Mouse (Mus musculus): ENCODE results near the gene Mthfsl. TPM values are rescaled to one million over a fixed set of nuclear protein-coding genes. Genes with fewer than 3 reads are reported as not detected.
"Not testable (repeated sequence)": the region's sequence is repeated elsewhere in the genome, so short reads cannot be mapped to it uniquely, and the experiment has no call there.

The Mthfsl gene
- polyA plus RNA-seq, 1 experiment from 2014 or later: 29.6 TPM

DNA sequence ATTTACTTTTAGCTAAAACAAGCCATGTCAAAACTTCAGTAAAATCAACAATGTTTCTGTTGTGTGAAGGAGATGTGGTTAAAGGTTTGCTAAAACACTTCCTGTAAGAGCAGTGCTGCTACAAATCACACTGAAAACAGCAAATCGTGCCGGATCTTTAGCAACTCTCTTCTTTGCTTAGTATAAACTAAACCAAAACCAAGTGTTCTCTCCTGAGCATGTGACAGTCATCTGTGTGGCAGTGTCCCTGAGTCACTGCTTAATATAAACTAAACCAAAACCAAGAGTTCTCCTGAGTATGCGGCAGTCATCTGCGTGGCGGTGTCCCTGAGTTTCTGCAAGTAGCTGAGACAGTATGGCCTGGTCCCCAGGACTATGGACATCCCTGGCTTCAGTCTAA, 10.3 kb downstream of the Mthfsl start:
- H3K27me3 ChIP-seq (ENCODE audit: control insufficient read depth, insufficient read depth, low read length); H3K9me3 ChIP-seq (ENCODE audit: control insufficient read depth, low read length); H3K27ac ChIP-seq (replicated peaks; ENCODE audit: low read depth, low read length); DNase-seq (ENCODE audit: low spot score); H3K4me1 ChIP-seq (ENCODE audit: control insufficient read depth, insufficient read depth, low read length); ATAC-seq (ENCODE audit: insufficient number of reproducible peaks, low FRiP score, low TSS enrichment, low read depth); H3K4me3 ChIP-seq (ENCODE audit: low read depth, low read length); H3K36me3 ChIP-seq (ENCODE audit: control insufficient read depth, insufficient read depth, low read length); H3K9ac ChIP-seq (ENCODE audit: low read length); H3K4me2 ChIP-seq (ENCODE audit: low read depth, severe bottlenecking): not testable (repeated sequence)
- whole genome bisulfite sequencing: 92% methylated on average over 5 of the region's 5 CpGs

DNA sequence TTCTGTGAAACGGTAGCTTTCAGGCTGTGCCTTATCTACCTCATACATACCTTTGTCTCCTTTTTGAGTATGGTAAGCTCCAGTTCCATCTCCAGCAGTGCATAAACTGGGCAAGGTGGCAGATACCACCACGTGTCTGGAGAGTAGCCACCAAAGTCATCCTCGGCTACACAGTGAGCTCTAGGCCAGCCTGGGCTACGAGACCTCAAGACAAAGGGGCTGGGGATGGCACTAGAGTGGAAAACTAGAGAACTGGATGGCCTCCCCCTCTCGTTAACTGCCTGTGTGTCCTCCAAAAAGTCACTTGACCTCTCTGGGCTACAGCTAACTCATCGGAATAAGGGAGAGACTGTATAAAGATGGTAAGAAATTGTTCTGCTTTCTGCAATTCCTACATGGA, 10.8 kb downstream of the Mthfsl start:
- Histone ChIP-seq H3K9ac (ENCODE audit: low read length) (no peak overlapping the region), H3K4me3 (ENCODE audit: low read depth, low read length) (no peak overlapping the region), H3K27ac (replicated peaks; ENCODE audit: low read depth, low read length) (no peak overlapping the region), H3K4me2 (ENCODE audit: low read depth, severe bottlenecking) (no peak overlapping the region), H3K27me3 (ENCODE audit: control insufficient read depth, insufficient read depth, low read length) (no peaks in the 10 kb centered on the region), H3K4me1 (ENCODE audit: control insufficient read depth, insufficient read depth, low read length) (no peaks in the 10 kb centered on the region), H3K36me3 (ENCODE audit: control insufficient read depth, insufficient read depth, low read length) (no peaks in the 10 kb centered on the region), H3K9me3 (ENCODE audit: control insufficient read depth, low read length) (no peaks in the 10 kb centered on the region)
- no peak for DNase-seq (ENCODE audit: low spot score)
- ATAC-seq (ENCODE audit: insufficient number of reproducible peaks, low FRiP score, low TSS enrichment, low read depth): no peak
- 88% methylated on average over 6 of the region's 6 CpGs for WGBS

GRCm38 (mm10) chr9:88706700-88707099, 13.4 kb downstream of the Mthfsl start:
- H3K27ac ChIP-seq (replicated peaks; ENCODE audit: low read depth, low read length): no peak overlapping the region
- H3K4me3 ChIP-seq (ENCODE audit: low read depth, low read length): no peak overlapping the region
- WGBS: 53% methylated on average over 4 of the region's 4 CpGs
- no peaks in the 10 kb centered on the region for H3K9me3 ChIP-seq (ENCODE audit: control insufficient read depth, low read length)
- no peak overlapping the region for H3K9ac ChIP-seq (ENCODE audit: low read length)
- H3K4me1 ChIP-seq (ENCODE audit: control insufficient read depth, insufficient read depth, low read length): no peaks in the 10 kb centered on the region
- H3K36me3 ChIP-seq (ENCODE audit: control insufficient read depth, insufficient read depth, low read length): no peaks in the 10 kb centered on the region
- no peaks in the 10 kb centered on the region for H3K27me3 ChIP-seq (ENCODE audit: control insufficient read depth, insufficient read depth, low read length)
- no peak overlapping the region for H3K4me2 ChIP-seq (ENCODE audit: low read depth, severe bottlenecking)
- DNase-seq (ENCODE audit: low spot score): no peak
- no peak for ATAC-seq (ENCODE audit: insufficient number of reproducible peaks, low FRiP score, low TSS enrichment, low read depth)

DNA sequence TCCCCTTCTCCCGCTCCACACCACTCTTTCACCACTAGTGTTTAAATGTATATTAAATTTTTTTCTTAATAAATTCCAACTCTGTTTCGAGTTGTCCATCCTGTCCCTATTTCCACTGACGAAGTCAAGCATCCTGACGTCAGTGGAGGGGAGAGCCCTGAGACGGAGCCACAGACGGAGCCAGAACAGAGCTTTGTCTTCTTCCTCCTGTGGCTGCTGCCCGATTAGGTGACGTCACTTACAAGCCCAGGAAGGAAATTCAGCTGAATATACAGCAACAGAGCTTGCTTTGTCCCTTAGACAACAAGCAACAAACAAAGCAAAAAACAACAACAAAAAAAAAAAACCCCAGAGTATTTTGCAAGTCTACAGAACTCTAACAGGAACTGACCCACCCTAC, 14.9 kb downstream of the Mthfsl start:
- not testable (repeated sequence) for H3K27me3 ChIP-seq (ENCODE audit: control insufficient read depth, insufficient read depth, low read length); H3K9ac ChIP-seq (ENCODE audit: low read length); ATAC-seq (ENCODE audit: insufficient number of reproducible peaks, low FRiP score, low TSS enrichment, low read depth); H3K4me2 ChIP-seq (ENCODE audit: low read depth, severe bottlenecking); H3K4me3 ChIP-seq (ENCODE audit: low read depth, low read length); H3K4me1 ChIP-seq (ENCODE audit: control insufficient read depth, insufficient read depth, low read length); H3K27ac ChIP-seq (replicated peaks; ENCODE audit: low read depth, low read length); H3K36me3 ChIP-seq (ENCODE audit: control insufficient read depth, insufficient read depth, low read length); H3K9me3 ChIP-seq (ENCODE audit: control insufficient read depth, low read length); DNase-seq (ENCODE audit: low spot score)
- 90% methylated on average over 8 of the region's 8 CpGs for WGBS

- DNase-seq (ENCODE audit: low spot score); H3K27me3 ChIP-seq (ENCODE audit: control insufficient read depth, insufficient read depth, low read length); H3K4me2 ChIP-seq (ENCODE audit: low read depth, severe bottlenecking); H3K4me1 ChIP-seq (ENCODE audit: control insufficient read depth, insufficient read depth, low read length); H3K27ac ChIP-seq (replicated peaks; ENCODE audit: low read depth, low read length); ATAC-seq (ENCODE audit: insufficient number of reproducible peaks, low FRiP score, low TSS enrichment, low read depth); H3K36me3 ChIP-seq (ENCODE audit: control insufficient read depth, insufficient read depth, low read length); H3K4me3 ChIP-seq (ENCODE audit: low read depth, low read length); H3K9me3 ChIP-seq (ENCODE audit: control insufficient read depth, low read length); H3K9ac ChIP-seq (ENCODE audit: low read length): not testable (repeated sequence)
- WGBS: no CpG with 5 or more reads among the region's 2 CpGs
These were observed 21.4 kb downstream of the Mthfsl start for GRCm38 (mm10) chr9:88698746-88699145.

DNA sequence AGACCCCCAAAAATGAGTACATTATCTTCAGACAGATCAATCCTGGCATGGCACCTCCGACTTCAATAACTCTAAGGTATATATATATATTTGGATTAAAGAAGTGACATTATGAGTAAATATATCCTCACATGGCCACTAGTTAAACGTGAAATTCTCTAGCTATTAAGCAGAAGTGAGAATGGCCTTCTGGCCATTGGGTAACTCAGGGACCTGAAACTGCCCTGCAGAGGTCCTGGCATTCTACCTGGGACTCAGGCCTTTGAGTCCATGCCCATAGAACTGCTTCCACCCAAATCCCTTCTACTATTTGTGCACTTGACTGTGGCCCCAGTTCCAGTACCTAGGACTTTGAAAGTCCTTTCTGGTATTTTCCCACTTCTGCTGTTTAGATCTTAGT, 28.8 kb downstream of the Mthfsl start:
- H3K27me3 ChIP-seq (ENCODE audit: control insufficient read depth, insufficient read depth, low read length); H3K27ac ChIP-seq (replicated peaks; ENCODE audit: low read depth, low read length); H3K9me3 ChIP-seq (ENCODE audit: control insufficient read depth, low read length); DNase-seq (ENCODE audit: low spot score); H3K36me3 ChIP-seq (ENCODE audit: control insufficient read depth, insufficient read depth, low read length); H3K9ac ChIP-seq (ENCODE audit: low read length); H3K4me3 ChIP-seq (ENCODE audit: low read depth, low read length); ATAC-seq (ENCODE audit: insufficient number of reproducible peaks, low FRiP score, low TSS enrichment, low read depth); H3K4me1 ChIP-seq (ENCODE audit: control insufficient read depth, insufficient read depth, low read length); H3K4me2 ChIP-seq (ENCODE audit: low read depth, severe bottlenecking): not testable (repeated sequence)
- 85% methylated on average over 2 of the region's 2 CpGs for WGBS

DNA sequence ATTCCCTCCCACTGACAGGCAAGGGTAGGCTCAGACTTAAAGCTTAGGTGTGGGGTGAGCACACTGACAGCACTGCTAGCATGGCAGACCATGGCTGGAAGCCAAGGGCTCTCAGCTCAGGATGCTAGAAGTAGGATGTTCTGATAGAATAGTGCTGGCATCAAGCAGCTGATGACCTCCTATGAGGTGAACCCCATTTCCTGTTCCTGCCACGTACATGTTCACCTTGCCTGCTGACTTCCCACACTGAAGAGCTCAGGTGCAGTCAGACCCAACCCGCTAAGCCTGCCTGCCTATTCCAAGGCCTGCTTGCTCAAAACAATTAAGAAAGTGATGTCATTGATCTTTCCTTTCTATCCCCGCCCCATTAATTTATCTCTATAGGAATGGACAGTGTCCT, 30.6 kb downstream of the Mthfsl start:
- H3K36me3 ChIP-seq (ENCODE audit: control insufficient read depth, insufficient read depth, low read length); H3K4me3 ChIP-seq (ENCODE audit: low read depth, low read length); H3K4me1 ChIP-seq (ENCODE audit: control insufficient read depth, insufficient read depth, low read length); H3K27ac ChIP-seq (replicated peaks; ENCODE audit: low read depth, low read length); H3K27me3 ChIP-seq (ENCODE audit: control insufficient read depth, insufficient read depth, low read length); ATAC-seq (ENCODE audit: insufficient number of reproducible peaks, low FRiP score, low TSS enrichment, low read depth); DNase-seq (ENCODE audit: low spot score); H3K9me3 ChIP-seq (ENCODE audit: control insufficient read depth, low read length); H3K4me2 ChIP-seq (ENCODE audit: low read depth, severe bottlenecking); H3K9ac ChIP-seq (ENCODE audit: low read length): not testable (repeated sequence)
- 86% methylated on average over 3 of the region's 3 CpGs for whole genome bisulfite sequencing

DNA sequence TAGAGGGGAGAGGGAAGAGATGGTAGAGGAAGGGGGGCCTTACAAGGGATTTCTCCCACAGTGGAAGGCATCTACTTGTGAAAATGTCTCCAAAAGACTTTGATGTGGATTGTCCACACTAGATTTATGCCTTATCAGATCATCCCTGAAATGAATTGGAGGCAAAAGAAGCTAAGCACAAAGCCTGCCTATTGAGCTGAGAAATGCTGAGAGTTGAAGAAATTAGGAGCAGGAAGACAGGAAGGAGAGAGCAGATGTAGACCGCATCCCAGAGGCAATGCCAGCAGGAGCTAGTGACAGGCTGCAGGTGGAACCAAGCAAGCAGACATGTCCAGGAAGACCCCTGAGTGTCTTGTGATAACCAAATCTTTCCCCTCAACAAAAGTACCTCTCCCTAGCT, 33.4 kb downstream of the Mthfsl start:
- not testable (repeated sequence) for H3K36me3 ChIP-seq (ENCODE audit: control insufficient read depth, insufficient read depth, low read length); H3K9ac ChIP-seq (ENCODE audit: low read length); H3K27ac ChIP-seq (replicated peaks; ENCODE audit: low read depth, low read length); DNase-seq (ENCODE audit: low spot score); H3K9me3 ChIP-seq (ENCODE audit: control insufficient read depth, low read length); H3K4me3 ChIP-seq (ENCODE audit: low read depth, low read length); H3K27me3 ChIP-seq (ENCODE audit: control insufficient read depth, insufficient read depth, low read length); ATAC-seq (ENCODE audit: insufficient number of reproducible peaks, low FRiP score, low TSS enrichment, low read depth); H3K4me2 ChIP-seq (ENCODE audit: low read depth, severe bottlenecking); H3K4me1 ChIP-seq (ENCODE audit: control insufficient read depth, insufficient read depth, low read length)
- WGBS: 94% methylated on average over 1 of the region's 1 CpGs

GRCm38 (mm10) chr9:88658341-88658740, 61.8 kb downstream of the Mthfsl start:
- not testable (repeated sequence) for DNase-seq (ENCODE audit: low spot score); H3K4me1 ChIP-seq (ENCODE audit: control insufficient read depth, insufficient read depth, low read length); H3K9ac ChIP-seq (ENCODE audit: low read length); ATAC-seq (ENCODE audit: insufficient number of reproducible peaks, low FRiP score, low TSS enrichment, low read depth); H3K27me3 ChIP-seq (ENCODE audit: control insufficient read depth, insufficient read depth, low read length); H3K4me3 ChIP-seq (ENCODE audit: low read depth, low read length); H3K36me3 ChIP-seq (ENCODE audit: control insufficient read depth, insufficient read depth, low read length); H3K9me3 ChIP-seq (ENCODE audit: control insufficient read depth, low read length); H3K27ac ChIP-seq (replicated peaks; ENCODE audit: low read depth, low read length); H3K4me2 ChIP-seq (ENCODE audit: low read depth, severe bottlenecking)

All from limb, embryonic 11.5 days (tissue).